In genomic region chr1:157181081-157181480, GRCm38 (mm10) we compare ENCODE assay signal across 11 mouse cellular contexts.
DNase-seq lines count a peak whose midpoint lies in the region; ATAC-seq and TF ChIP-seq lines count a peak whose summit lies in the region.
"Had no signal": no experiment of that assay in that cellular context is flagged by ENCODE, and none has a peak within 500 bp of the region (broad histone marks: within the 10 kb centered on the region; RNA-seq: fewer than 3 reads in every experiment).

No protein-coding gene starts in this region.

- H3K9me3 ChIP-seq in heart, embryonic 11.5 days (replicated peaks; ENCODE audit: control insufficient read depth, low read length), result no peaks in the 10 kb centered on the region
- H3K9me3 ChIP-seq in embryonic facial prominence, embryonic 11.5 days (replicated peaks; ENCODE audit: control insufficient read depth, low read length), result no peaks in the 10 kb centered on the region
- no peaks in the 10 kb centered on the region for H3K9me3 ChIP-seq in midbrain, embryonic 10.5 days (replicated peaks)
- H3K9me3 ChIP-seq in lung, postnatal 0 days (ENCODE audit: low read length), result no peaks in the 10 kb centered on the region
- H3K9me3 ChIP-seq: embryonic facial prominence, embryonic 12.5 days had no signal

- no peak overlapping the region for H3K9ac ChIP-seq in heart, embryonic 11.5 days (ENCODE audit: low read depth, low read length)
- no peak overlapping the region for H3K9ac ChIP-seq in embryonic facial prominence, embryonic 11.5 days (replicated peaks; ENCODE audit: low read length)
- no peak overlapping the region for H3K9ac ChIP-seq in lung, postnatal 0 days (replicated peaks; ENCODE audit: low read depth)
- H3K9ac ChIP-seq: embryonic facial prominence, embryonic 12.5 days had no signal

- no peaks in the 10 kb centered on the region for H3K36me3 ChIP-seq in heart, embryonic 11.5 days (ENCODE audit: control insufficient read depth, insufficient read depth, low read length)
- H3K36me3 ChIP-seq in embryonic facial prominence, embryonic 11.5 days (replicated peaks; ENCODE audit: control insufficient read depth, insufficient read depth, low read depth, low read length), result no peaks in the 10 kb centered on the region
- H3K36me3 ChIP-seq in midbrain, embryonic 10.5 days, result 0 out of 2 replicates have a peak, but pooled peaks cover 5% of the 10 kb centered on the region
- no peaks in the 10 kb centered on the region for H3K36me3 ChIP-seq in lung, postnatal 0 days (ENCODE audit: insufficient read depth, low read length)
- H3K36me3 ChIP-seq: embryonic facial prominence, embryonic 12.5 days had no signal

- H3K4me2 ChIP-seq in heart, embryonic 11.5 days, result no peak overlapping the region
- H3K4me2 ChIP-seq in embryonic facial prominence, embryonic 11.5 days (ENCODE audit: low read depth, low read length), result no peak overlapping the region
- no peak overlapping the region for H3K4me2 ChIP-seq in lung, postnatal 0 days (replicated peaks; ENCODE audit: low read depth, low read length)
- H3K4me2 ChIP-seq: embryonic facial prominence, embryonic 12.5 days had no signal

- H3K4me3 ChIP-seq in heart, embryonic 11.5 days (ENCODE audit: low read depth, low read length), result no peak overlapping the region
- no peak overlapping the region for H3K4me3 ChIP-seq in embryonic facial prominence, embryonic 11.5 days (ENCODE audit: low read depth, low read length)
- no peak overlapping the region for H3K4me3 ChIP-seq in midbrain, embryonic 10.5 days
- H3K4me3 ChIP-seq in lung, postnatal 0 days (ENCODE audit: low read depth, low read length), result no peak overlapping the region
- H3K4me3 ChIP-seq: embryonic facial prominence, embryonic 12.5 days; heart, adult 2 months had no signal

- no peak for ATAC-seq in heart, embryonic 11.5 days (replicated peaks; ENCODE audit: insufficient number of reproducible peaks, low FRiP score, low TSS enrichment)
- ATAC-seq in embryonic facial prominence, embryonic 11.5 days (replicated peaks; ENCODE audit: insufficient number of reproducible peaks, low FRiP score, low TSS enrichment, low read depth), result no peak
- ATAC-seq in lung, postnatal 0 days, result no peak
- ATAC-seq in erythroid progenitor cell, adult 5-6 weeks (replicated peaks; ENCODE audit: low FRiP score, poor library complexity, severe bottlenecking), result no peak

- H3K27ac ChIP-seq in heart, embryonic 11.5 days (ENCODE audit: low read depth, low read length), result no peak overlapping the region
- no peak overlapping the region for H3K27ac ChIP-seq in embryonic facial prominence, embryonic 11.5 days (replicated peaks; ENCODE audit: low read depth, low read length)
- 0 out of 2 replicates have a peak overlapping the region, but pooled peaks have one; percentile 13 for H3K27ac ChIP-seq in midbrain, embryonic 10.5 days (replicated peaks)
- H3K27ac ChIP-seq in lung, postnatal 0 days (ENCODE audit: low read length), result no peak overlapping the region
- H3K27ac ChIP-seq: embryonic facial prominence, embryonic 12.5 days; heart, adult 2 months had no signal

- no peak for TF ChIP-seq EP300 in lung, postnatal 0 days (IDR thresholded peaks at IDR 0.05)

- H3K27me3 ChIP-seq in heart, embryonic 11.5 days (ENCODE audit: control insufficient read depth, insufficient read depth, low read length), result no peaks in the 10 kb centered on the region
- H3K27me3 ChIP-seq in embryonic facial prominence, embryonic 11.5 days (ENCODE audit: control insufficient read depth, insufficient read depth, low read length), result no peaks in the 10 kb centered on the region
- H3K27me3 ChIP-seq in midbrain, embryonic 10.5 days (ENCODE audit: low read depth, poor library complexity, severe bottlenecking), result no peaks in the 10 kb centered on the region
- H3K27me3 ChIP-seq in lung, postnatal 0 days (replicated peaks; ENCODE audit: insufficient read depth, low read length), result no peaks in the 10 kb centered on the region
- H3K27me3 ChIP-seq: embryonic facial prominence, embryonic 12.5 days had no signal

- DNase-seq in heart, adult 11 months, result peak; percentile 92
- peak; percentile 77 for DNase-seq in brain, adult 2 months (ENCODE audit: low read depth, low spot score)
- peak; percentile 23 for DNase-seq in embryonic facial prominence, embryonic 11.5 days (ENCODE audit: low spot score)
- DNase-seq in midbrain, embryonic 10.5 days (ENCODE audit: low spot score), result no peak
- DNase-seq in lung, postnatal 0 days (ENCODE audit: low spot score), result no peak
- no peak for DNase-seq in natural killer cell, adult 2 months (ENCODE audit: low spot score in 2 of 2)
- DNase-seq: adrenal gland, adult 2 months had no signal

- no peak for TF ChIP-seq CTCF in lung, postnatal 0 days (IDR thresholded peaks at IDR 0.05)

- H3K4me1 ChIP-seq in heart, embryonic 11.5 days (ENCODE audit: control insufficient read depth, insufficient read depth, low read length), result peaks cover 19% of the 10 kb centered on the region
- no peaks in the 10 kb centered on the region for H3K4me1 ChIP-seq in embryonic facial prominence, embryonic 11.5 days (ENCODE audit: control insufficient read depth, insufficient read depth, low read length)
- H3K4me1 ChIP-seq in midbrain, embryonic 10.5 days, result peaks cover 50% of the 10 kb centered on the region
- no peaks in the 10 kb centered on the region for H3K4me1 ChIP-seq in lung, postnatal 0 days (ENCODE audit: insufficient read depth, low read depth, low read length)

Comparison
In these comparisons a context has a peak if more than half of its experiments do, and no peak if none do; other contexts are left out.
1. DNase-seq: peak in heart, adult 11 months (single experiment), brain, adult 2 months (single experiment) and embryonic facial prominence, embryonic 11.5 days (single experiment); none in midbrain, embryonic 10.5 days (single experiment), lung, postnatal 0 days (single experiment) and natural killer cell, adult 2 months (0 of 2).